Mouse (Mus musculus) liver, adult 2 months (tissue): Measurements from ENCODE around the gene Fam189a1.

Source experiments
- CTCF ChIP-seq: fragments of 200-500 bp; IDR thresholded peaks from 2 replicates; pipeline ENCODE4 v1.5.1; 2011; ENCODE audit warnings: low read depth, low read length, control low read depth
- POLR2A ChIP-seq: fragments of 200-500 bp; IDR thresholded peaks from 2 replicates; pipeline ENCODE4 v1.6.1; 2011; ENCODE audit warnings: low read length, control low read depth; ENCODE audit not compliant: insufficient read depth; ENCODE audit errors: extremely low read depth

DNA sequence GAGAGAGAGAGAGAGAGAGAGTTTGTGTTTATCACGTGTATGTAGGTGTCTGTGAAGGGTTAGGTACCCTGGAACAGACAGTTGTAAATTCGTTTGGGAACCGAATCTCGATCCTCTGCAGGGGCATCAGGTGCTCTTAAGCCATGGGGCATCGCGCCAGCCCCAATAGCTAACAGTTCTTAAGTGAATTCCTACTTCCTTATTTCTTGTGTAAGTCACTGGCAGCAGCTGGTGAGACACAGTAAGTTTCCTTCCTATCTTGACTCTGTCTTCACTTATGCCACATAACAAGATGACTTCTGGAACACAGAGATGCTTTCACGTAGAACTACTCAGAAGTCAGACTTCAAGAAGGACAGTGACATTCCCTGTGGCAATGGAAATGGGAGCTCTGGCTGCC, 275.0 kb downstream of the Fam189a1 start:
- TF ChIP-seq CTCF (no peak), POLR2A (no peak)
